Mouse (Mus musculus): ENCODE results near the gene Gapvd1. TPM values are rescaled to one million over a fixed set of nuclear protein-coding genes. Genes with fewer than 3 reads are reported as not detected.
"Not testable (repeated sequence)": the region's sequence is repeated elsewhere in the genome, so short reads cannot be mapped to it uniquely, and the experiment has no call there.

The Gapvd1 gene
- polyA plus RNA-seq, 1 experiment: 16.0 TPM

GRCm38 (mm10) chr2:34770951-34771350 is 15.9 kb upstream of the Gapvd1 start:
- 2% methylated on average over 6 of the region's 6 CpGs for WGBS
- TF ChIP-seq POLR2A (IDR thresholded peaks at IDR 0.05; ENCODE audit: low read depth, low read length) (no peak), CTCF (conservative IDR thresholded peaks at IDR 0.05; ENCODE audit: insufficient read depth, insufficient read length, low read depth, low read length) (no peak)

GRCm38 (mm10) chr2:34770049-34770448 is 15.0 kb upstream of the Gapvd1 start:
- no peak for TF ChIP-seq POLR2A (IDR thresholded peaks at IDR 0.05; ENCODE audit: low read depth, low read length)
- no peak for TF ChIP-seq CTCF (conservative IDR thresholded peaks at IDR 0.05; ENCODE audit: insufficient read depth, insufficient read length, low read depth, low read length)
- 96% methylated on average over 2 of the region's 2 CpGs for WGBS
- H3K4me3 ChIP-seq (ENCODE audit: insufficient read depth, low read depth, low read length): no peak overlapping the region
- H3K27me3 ChIP-seq (replicated peaks; ENCODE audit: control insufficient read depth, insufficient read depth, low read length): no peaks in the 10 kb centered on the region
- no peak overlapping the region for H3K27ac ChIP-seq (ENCODE audit: insufficient read depth, low read depth, low read length)
- peaks cover 14% of the 10 kb centered on the region for H3K36me3 ChIP-seq (ENCODE audit: control insufficient read depth, insufficient read depth, low read length)
- peaks cover 12% of the 10 kb centered on the region; the same call in 1 of the 2 replicates for H3K4me1 ChIP-seq (ENCODE audit: control insufficient read depth, insufficient read depth, low read length)
- DNase-seq: no peak

More at GRCm38 (mm10) chr2:34770951-34771350, 15.9 kb upstream of the Gapvd1 start:
- Histone ChIP-seq H3K27ac (ENCODE audit: insufficient read depth, low read depth, low read length) (peak overlapping the region; percentile 68), H3K27me3 (replicated peaks; ENCODE audit: control insufficient read depth, insufficient read depth, low read length) (no peaks in the 10 kb centered on the region), H3K4me1 (ENCODE audit: control insufficient read depth, insufficient read depth, low read length) (peaks cover 12% of the 10 kb centered on the region; the same call in 1 of the 2 replicates), H3K4me3 (ENCODE audit: insufficient read depth, low read depth, low read length) (peak overlapping the region; percentile 71), H3K36me3 (ENCODE audit: control insufficient read depth, insufficient read depth, low read length) (peaks cover 19% of the 10 kb centered on the region)
- DNase-seq: no peak

GRCm38 (mm10) chr2:34764801-34765200 is 9.8 kb upstream of the Gapvd1 start:
- no peaks in the 10 kb centered on the region for H3K27me3 ChIP-seq (replicated peaks; ENCODE audit: control insufficient read depth, insufficient read depth, low read length)
- no peak for DNase-seq
- no peak overlapping the region for H3K4me3 ChIP-seq (ENCODE audit: insufficient read depth, low read depth, low read length)
- 61% methylated on average over 12 of the region's 12 CpGs for WGBS
- H3K27ac ChIP-seq (ENCODE audit: insufficient read depth, low read depth, low read length): no peak overlapping the region
- H3K4me1 ChIP-seq (ENCODE audit: control insufficient read depth, insufficient read depth, low read length): no peaks in the 10 kb centered on the region
- H3K36me3 ChIP-seq (ENCODE audit: control insufficient read depth, insufficient read depth, low read length): no peaks in the 10 kb centered on the region
- TF ChIP-seq POLR2A (IDR thresholded peaks at IDR 0.05; ENCODE audit: low read depth, low read length) (no peak), CTCF (conservative IDR thresholded peaks at IDR 0.05; ENCODE audit: insufficient read depth, insufficient read length, low read depth, low read length) (no peak)

GRCm38 (mm10) chr2:34762872-34763271 is 7.8 kb upstream of the Gapvd1 start:
- Histone ChIP-seq H3K27me3 (replicated peaks; ENCODE audit: control insufficient read depth, insufficient read depth, low read length) (no peaks in the 10 kb centered on the region), H3K4me3 (ENCODE audit: insufficient read depth, low read depth, low read length) (no peak overlapping the region), H3K27ac (ENCODE audit: insufficient read depth, low read depth, low read length) (no peak overlapping the region), H3K4me1 (ENCODE audit: control insufficient read depth, insufficient read depth, low read length) (no peaks in the 10 kb centered on the region), H3K36me3 (ENCODE audit: control insufficient read depth, insufficient read depth, low read length) (no peaks in the 10 kb centered on the region)
- no peak for TF ChIP-seq POLR2A (IDR thresholded peaks at IDR 0.05; ENCODE audit: low read depth, low read length)
- DNase-seq: no peak
- WGBS: 57% methylated on average over 2 of the region's 2 CpGs

- 83% methylated on average over 2 of the region's 2 CpGs for WGBS
- no peak for DNase-seq
- TF ChIP-seq CTCF (conservative IDR thresholded peaks at IDR 0.05; ENCODE audit: insufficient read depth, insufficient read length, low read depth, low read length) (no peak), POLR2A (IDR thresholded peaks at IDR 0.05; ENCODE audit: low read depth, low read length) (no peak)
Measured at GRCm38 (mm10) chr2:34762174-34762573, 7.1 kb upstream of the Gapvd1 start.

GRCm38 (mm10) chr2:34761272-34761671 is 6.2 kb upstream of the Gapvd1 start:
- not testable (repeated sequence) for DNase-seq; H3K4me3 ChIP-seq (ENCODE audit: insufficient read depth, low read depth, low read length); H3K4me1 ChIP-seq (ENCODE audit: control insufficient read depth, insufficient read depth, low read length); H3K27me3 ChIP-seq (replicated peaks; ENCODE audit: control insufficient read depth, insufficient read depth, low read length); H3K36me3 ChIP-seq (ENCODE audit: control insufficient read depth, insufficient read depth, low read length); H3K27ac ChIP-seq (ENCODE audit: insufficient read depth, low read depth, low read length)
- WGBS: 94% methylated on average over 5 of the region's 5 CpGs

More at GRCm38 (mm10) chr2:34762174-34762573, 7.1 kb upstream of the Gapvd1 start:
- H3K36me3 ChIP-seq (ENCODE audit: control insufficient read depth, insufficient read depth, low read length): no peaks in the 10 kb centered on the region
- H3K27me3 ChIP-seq (replicated peaks; ENCODE audit: control insufficient read depth, insufficient read depth, low read length): no peaks in the 10 kb centered on the region
- H3K27ac ChIP-seq (ENCODE audit: insufficient read depth, low read depth, low read length): no peak overlapping the region
- no peak overlapping the region for H3K4me3 ChIP-seq (ENCODE audit: insufficient read depth, low read depth, low read length)
- no peaks in the 10 kb centered on the region for H3K4me1 ChIP-seq (ENCODE audit: control insufficient read depth, insufficient read depth, low read length)

- DNase-seq: no peak
- Histone ChIP-seq H3K27me3 (replicated peaks; ENCODE audit: control insufficient read depth, insufficient read depth, low read length) (no peaks in the 10 kb centered on the region), H3K27ac (ENCODE audit: insufficient read depth, low read depth, low read length) (no peak overlapping the region), H3K4me3 (ENCODE audit: insufficient read depth, low read depth, low read length) (no peak overlapping the region), H3K4me1 (ENCODE audit: control insufficient read depth, insufficient read depth, low read length) (peaks cover 6% of the 10 kb centered on the region; the same call in 1 of the 2 replicates), H3K36me3 (ENCODE audit: control insufficient read depth, insufficient read depth, low read length) (no peaks in the 10 kb centered on the region)
- TF ChIP-seq CTCF (conservative IDR thresholded peaks at IDR 0.05; ENCODE audit: insufficient read depth, insufficient read length, low read depth, low read length) (no peak), POLR2A (IDR thresholded peaks at IDR 0.05; ENCODE audit: low read depth, low read length) (no peak)
- WGBS: 66% methylated on average over 1 of the region's 1 CpGs
Measured at GRCm38 (mm10) chr2:34757341-34757740, 2.3 kb upstream of the Gapvd1 start.
